Mouse (Mus musculus): ENCODE results near the gene Slc4a5. TPM values are rescaled to one million over a fixed set of nuclear protein-coding genes. Genes with fewer than 3 reads are reported as not detected.
A peak's percentile ranks its signal among the peaks of the same experiment; 100 is the strongest.

The Slc4a5 gene
- polyA plus RNA-seq, 1 experiment from 2014 or later, result 0.41 TPM

DNA sequence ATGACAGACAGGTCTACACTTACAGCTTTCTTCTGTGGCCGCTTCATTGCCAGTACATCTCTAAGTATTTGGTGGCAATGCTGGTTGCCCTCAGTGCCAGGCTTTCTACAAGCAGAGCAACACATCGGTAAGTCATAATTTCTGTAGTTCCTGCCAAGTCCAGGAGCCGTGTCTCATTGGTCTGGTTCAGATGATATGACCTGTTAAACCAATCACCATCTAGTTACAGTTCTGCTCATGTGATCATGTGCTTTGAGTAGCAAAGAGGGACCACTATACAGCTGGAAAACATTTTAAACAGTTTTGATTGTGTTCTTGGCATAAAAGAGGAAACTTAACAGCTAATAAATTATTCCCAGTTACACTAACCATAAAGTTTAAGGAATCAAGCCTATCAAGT is 128.3 kb downstream of the Slc4a5 start:
- no peak overlapping the region for H3K27ac ChIP-seq (ENCODE audit: low read depth, low read length)
- no peak overlapping the region for H3K4me2 ChIP-seq
- DNase-seq (ENCODE audit: low spot score) (no peak), ATAC-seq (replicated peaks; ENCODE audit: low FRiP score) (no peak)
- peaks cover 24% of the 10 kb centered on the region for H3K4me1 ChIP-seq (replicated peaks; ENCODE audit: control insufficient read depth, insufficient read depth, low read length)
- H3K36me3 ChIP-seq (ENCODE audit: control insufficient read depth, insufficient read depth, low read length), result peaks cover 2% of the 10 kb centered on the region
- no peak overlapping the region for H3K9ac ChIP-seq (ENCODE audit: low read depth, low read length)
- H3K4me3 ChIP-seq (ENCODE audit: low read depth, low read length), result no peak overlapping the region
- H3K27me3 ChIP-seq (replicated peaks; ENCODE audit: control insufficient read depth, insufficient read depth, low read length), result no peaks in the 10 kb centered on the region
- no peaks in the 10 kb centered on the region for H3K9me3 ChIP-seq (ENCODE audit: control insufficient read depth, low read length)
- 77% methylated on average over 3 of the region's 3 CpGs for WGBS

- Histone ChIP-seq H3K4me2 (peak within 1 kb of the TSS; percentile 73), H3K27me3 (replicated peaks; ENCODE audit: control insufficient read depth, insufficient read depth, low read length) (no peaks in the 10 kb centered on the region), H3K27ac (ENCODE audit: low read depth, low read length) (peak within 1 kb of the TSS; percentile 83), H3K36me3 (ENCODE audit: control insufficient read depth, insufficient read depth, low read length) (peaks cover 5% of the 10 kb centered on the region), H3K9me3 (ENCODE audit: control insufficient read depth, low read length) (no peaks in the 10 kb centered on the region), H3K4me1 (replicated peaks; ENCODE audit: control insufficient read depth, insufficient read depth, low read length) (peaks cover 24% of the 10 kb centered on the region), H3K4me3 (ENCODE audit: low read depth, low read length) (peak within 1 kb of the TSS; percentile 74), H3K9ac (ENCODE audit: low read depth, low read length) (peak within 1 kb of the TSS; percentile 91)
- WGBS, result 39% methylated on average over 6 of the region's 6 CpGs
- ATAC-seq (replicated peaks; ENCODE audit: low FRiP score), result peak; percentile 3; the same call in 1 of the 2 replicates
- DNase-seq (ENCODE audit: low spot score), result no peak
These were observed 129.2 kb downstream of the Slc4a5 start, which contains the start of gene Bola3 for GRCm38 (mm10) chr6:83348873-83349272. Gene Bola3 (plus strand): TSS chr6:83349147.

GRCm38 (mm10) chr6:83349274-83349958 is 129.8 kb downstream of the Slc4a5 start:
- H3K4me1 ChIP-seq (replicated peaks; ENCODE audit: control insufficient read depth, insufficient read depth, low read length), result peaks cover 24% of the 10 kb centered on the region
- peak; percentile 94 for DNase-seq (ENCODE audit: low spot score)
- WGBS, result under 1% methylated on average over 53 of the region's 53 CpGs
- H3K9ac ChIP-seq (ENCODE audit: low read depth, low read length), result peak overlapping the region; percentile 91
- peak; percentile 83 for ATAC-seq (replicated peaks; ENCODE audit: low FRiP score)
- H3K27me3 ChIP-seq (replicated peaks; ENCODE audit: control insufficient read depth, insufficient read depth, low read length), result no peaks in the 10 kb centered on the region
- peak overlapping the region; percentile 73 for H3K4me2 ChIP-seq
- H3K27ac ChIP-seq (ENCODE audit: low read depth, low read length), result peak overlapping the region; percentile 83
- H3K9me3 ChIP-seq (ENCODE audit: control insufficient read depth, low read length), result no peaks in the 10 kb centered on the region
- H3K4me3 ChIP-seq (ENCODE audit: low read depth, low read length), result peak overlapping the region; percentile 74
- peaks cover 7% of the 10 kb centered on the region for H3K36me3 ChIP-seq (ENCODE audit: control insufficient read depth, insufficient read depth, low read length)

DNA sequence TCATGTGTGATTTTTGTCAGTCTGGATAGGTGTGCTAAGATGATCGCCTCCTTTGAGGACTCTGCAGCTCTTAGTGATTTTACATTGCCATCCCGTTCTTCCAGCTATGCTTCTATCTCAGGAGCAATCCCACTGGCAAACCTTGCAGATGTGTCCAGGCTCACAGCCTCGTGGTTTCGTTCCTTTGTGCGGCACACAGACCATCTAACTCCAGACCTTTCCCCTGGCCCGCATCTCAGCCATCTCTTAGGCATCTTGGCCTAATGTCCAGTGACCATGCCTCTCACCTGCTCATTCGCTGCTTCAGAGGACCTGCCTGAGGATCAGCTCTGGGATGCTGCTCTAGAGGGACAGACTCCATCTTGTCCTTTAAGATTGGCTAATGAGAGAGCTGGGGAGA is 130.5 kb downstream of the Slc4a5 start:
- Histone ChIP-seq H3K27ac (ENCODE audit: low read depth, low read length) (peak overlapping the region; percentile 83), H3K4me2 (peak overlapping the region; percentile 73), H3K4me1 (replicated peaks; ENCODE audit: control insufficient read depth, insufficient read depth, low read length) (peaks cover 25% of the 10 kb centered on the region), H3K27me3 (replicated peaks; ENCODE audit: control insufficient read depth, insufficient read depth, low read length) (no peaks in the 10 kb centered on the region), H3K36me3 (ENCODE audit: control insufficient read depth, insufficient read depth, low read length) (peaks cover 10% of the 10 kb centered on the region), H3K9ac (ENCODE audit: low read depth, low read length) (peak overlapping the region; percentile 91), H3K4me3 (ENCODE audit: low read depth, low read length) (peak overlapping the region; percentile 74), H3K9me3 (ENCODE audit: control insufficient read depth, low read length) (no peaks in the 10 kb centered on the region)
- ATAC-seq (replicated peaks; ENCODE audit: low FRiP score), result no peak
- DNase-seq (ENCODE audit: low spot score), result no peak
- WGBS, result 76% methylated on average over 7 of the region's 7 CpGs

GRCm38 (mm10) chr6:83350851-83351405 is 131.3 kb downstream of the Slc4a5 start:
- peaks cover 26% of the 10 kb centered on the region for H3K4me1 ChIP-seq (replicated peaks; ENCODE audit: control insufficient read depth, insufficient read depth, low read length)
- DNase-seq (ENCODE audit: low spot score) (no peak), ATAC-seq (replicated peaks; ENCODE audit: low FRiP score) (no peak)
- H3K4me3 ChIP-seq (ENCODE audit: low read depth, low read length), result peak overlapping the region; percentile 74
- H3K27me3 ChIP-seq (replicated peaks; ENCODE audit: control insufficient read depth, insufficient read depth, low read length), result no peaks in the 10 kb centered on the region
- peak overlapping the region; percentile 91 for H3K9ac ChIP-seq (ENCODE audit: low read depth, low read length)
- peaks cover 15% of the 10 kb centered on the region for H3K36me3 ChIP-seq (ENCODE audit: control insufficient read depth, insufficient read depth, low read length)
- H3K27ac ChIP-seq (ENCODE audit: low read depth, low read length), result peak overlapping the region; percentile 83
- peak overlapping the region; percentile 73 for H3K4me2 ChIP-seq
- no peaks in the 10 kb centered on the region for H3K9me3 ChIP-seq (ENCODE audit: control insufficient read depth, low read length)
- 84% methylated on average over 16 of the region's 16 CpGs for WGBS

GRCm38 (mm10) chr6:83351490-83352160 is 132.0 kb downstream of the Slc4a5 start:
- H3K36me3 ChIP-seq (ENCODE audit: control insufficient read depth, insufficient read depth, low read length), result peaks cover 15% of the 10 kb centered on the region
- H3K27ac ChIP-seq (ENCODE audit: low read depth, low read length), result peak overlapping the region; percentile 83
- H3K9me3 ChIP-seq (ENCODE audit: control insufficient read depth, low read length), result no peaks in the 10 kb centered on the region
- H3K9ac ChIP-seq (ENCODE audit: low read depth, low read length), result peak overlapping the region; percentile 91
- H3K4me2 ChIP-seq, result peak overlapping the region; percentile 73
- 52% methylated on average over 7 of the region's 7 CpGs for WGBS
- DNase-seq (ENCODE audit: low spot score) (peak; percentile 61), ATAC-seq (replicated peaks; ENCODE audit: low FRiP score) (peak; percentile 94)
- peaks cover 26% of the 10 kb centered on the region for H3K4me1 ChIP-seq (replicated peaks; ENCODE audit: control insufficient read depth, insufficient read depth, low read length)
- no peaks in the 10 kb centered on the region for H3K27me3 ChIP-seq (replicated peaks; ENCODE audit: control insufficient read depth, insufficient read depth, low read length)
- H3K4me3 ChIP-seq (ENCODE audit: low read depth, low read length), result peak overlapping the region; percentile 28

DNA sequence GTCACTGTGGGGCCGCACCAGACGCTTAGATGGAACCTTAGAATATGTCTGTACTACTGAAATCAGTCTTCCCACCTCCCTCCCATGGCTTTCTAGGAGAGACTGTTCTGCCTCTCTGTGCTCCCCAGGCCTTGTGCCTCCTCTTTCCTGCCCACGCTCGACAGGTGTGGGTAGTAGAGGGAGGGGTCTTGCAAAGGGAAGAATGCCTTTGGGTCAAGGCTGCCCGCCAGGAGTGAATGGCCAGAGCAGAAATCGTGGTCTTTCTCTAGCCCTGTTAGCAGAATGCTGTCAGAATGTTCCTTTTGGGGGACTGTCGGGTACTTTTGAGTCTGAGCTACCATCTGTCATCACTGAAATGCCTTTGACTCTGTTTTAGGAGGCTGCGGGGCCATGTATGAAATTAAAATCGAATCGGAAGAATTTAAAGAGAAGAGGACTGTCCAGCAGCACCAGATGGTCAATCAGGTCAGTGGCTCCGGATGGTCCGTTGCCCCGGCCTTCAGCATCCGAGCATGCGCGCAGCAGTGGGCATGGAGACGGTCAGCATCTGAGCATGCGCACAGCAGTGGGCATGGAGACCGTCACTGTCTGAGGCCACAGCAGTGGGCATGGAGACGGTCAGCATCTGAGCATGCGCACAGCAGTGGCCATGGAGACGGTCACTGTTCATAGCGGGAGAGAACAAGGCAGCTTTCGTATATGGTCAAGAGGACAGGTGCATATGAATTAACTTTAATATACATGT is 133.2 kb downstream of the Slc4a5 start:
- no peak for DNase-seq (ENCODE audit: low spot score)
- ATAC-seq (replicated peaks; ENCODE audit: low FRiP score), result no peak
- H3K9ac ChIP-seq (ENCODE audit: low read depth, low read length), result peak overlapping the region; percentile 57
- WGBS, result 92% methylated on average over 24 of the region's 24 CpGs
- peak overlapping the region; percentile 83 for H3K27ac ChIP-seq (ENCODE audit: low read depth, low read length)
- H3K9me3 ChIP-seq (ENCODE audit: control insufficient read depth, low read length), result no peaks in the 10 kb centered on the region
- no peaks in the 10 kb centered on the region for H3K27me3 ChIP-seq (replicated peaks; ENCODE audit: control insufficient read depth, insufficient read depth, low read length)
- peak overlapping the region; percentile 28 for H3K4me3 ChIP-seq (ENCODE audit: low read depth, low read length)
- peaks cover 29% of the 10 kb centered on the region for H3K4me1 ChIP-seq (replicated peaks; ENCODE audit: control insufficient read depth, insufficient read depth, low read length)
- peaks cover 19% of the 10 kb centered on the region for H3K36me3 ChIP-seq (ENCODE audit: control insufficient read depth, insufficient read depth, low read length)
- peak overlapping the region; percentile 73 for H3K4me2 ChIP-seq
